Mouse (Mus musculus) ES-Bruce4 (cell line): ENCODE measurements around the gene Prune1.

Experiments used
- CTCF ChIP-seq: IDR thresholded peaks from one replicate; pipeline ENCODE4 v1.8.1; 2011; ENCODE audit warnings: low read depth, low read length
- EP300 ChIP-seq: IDR thresholded peaks from 2 replicates; pipeline ENCODE4 v1.6.1; 2011; ENCODE audit warnings: low read depth, low read length; ENCODE audit not compliant: insufficient read depth
- POLR2A ChIP-seq: IDR thresholded peaks from one replicate; pipeline ENCODE4 v1.8.1; 2011; ENCODE audit warnings: low read length; ENCODE audit not compliant: insufficient read depth

DNA sequence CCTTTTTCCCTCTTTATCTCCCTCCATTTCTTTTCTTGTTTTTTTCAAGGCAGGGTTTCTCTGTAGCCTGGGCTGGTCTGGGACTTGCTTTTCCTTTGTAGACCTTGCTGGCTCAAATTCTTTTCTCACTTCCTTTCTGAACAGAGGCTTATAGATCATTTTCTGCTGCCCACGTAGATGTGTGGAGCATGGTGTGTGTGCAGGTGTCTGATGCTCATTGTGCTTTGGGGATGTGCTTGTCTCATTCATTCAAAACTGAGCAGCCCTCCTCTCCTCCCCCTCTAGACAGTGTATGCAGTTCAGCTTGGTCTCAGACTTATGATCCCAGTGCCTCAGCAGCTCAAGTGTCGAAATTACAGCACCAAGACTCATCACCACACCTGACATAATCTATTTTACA, 37.2 kb upstream of the Prune1 start:
- TF ChIP-seq CTCF = no peak
- no peak for TF ChIP-seq POLR2A
- TF ChIP-seq EP300 = no peak
